Mouse (Mus musculus) MEL (cell line): ENCODE measurements around the gene Ino80b. TPM values are rescaled to one million over a fixed set of nuclear protein-coding genes. Genes with fewer than 3 reads are reported as not detected.

Experiments used
- DNase-seq: peaks from one replicate; pipeline ENCODE4 v3.0.0; 2011; ENCODE audit warnings: low read depth, low spot score
- H3K27ac ChIP-seq: 2 replicates; pipeline ENCODE4 v1.5.1; 2012; ENCODE audit warnings: low read depth, mild to moderate bottlenecking, control low read depth, low read length, moderate library complexity; ENCODE audit not compliant: control insufficient read depth
- H3K27me3 ChIP-seq, 2 experiments: fragments of 150-350 bp in 1 of 2; sonication (generic) in 1 of 2; 2 replicates each; pipeline ENCODE4 v1.6.1; 2012; ENCODE audit warnings: low read length in 2 of 2, mild to moderate bottlenecking in 2 of 2, improper control_type of control experiment in 1 of 2, moderate library complexity in 1 of 2; ENCODE audit not compliant: insufficient read depth in 2 of 2, control insufficient read depth in 1 of 2
- H3K36me3 ChIP-seq, 2 experiments: 2 replicates each; pipeline ENCODE4 v1.6.1; 2012 to 2014; ENCODE audit warnings: low read length in 2 of 2, improper control_type of control experiment in 1 of 2, inconsistent platforms in 1 of 2, mild to moderate bottlenecking in 1 of 2; ENCODE audit not compliant: insufficient read depth in 2 of 2, control insufficient read depth in 1 of 2
- H3K4me1 ChIP-seq, 2 experiments: fragments of 150-350 bp in 1 of 2; sonication (generic) in 1 of 2; 2 replicates each; pipeline ENCODE4 v1.6.1; 2012; ENCODE audit warnings: low read length in 2 of 2, improper control_type of control experiment in 1 of 2, mild to moderate bottlenecking in 1 of 2; ENCODE audit not compliant: insufficient read depth in 2 of 2, control insufficient read depth in 1 of 2
- H3K4me3 ChIP-seq, 2 experiments: fragments of 150-350 bp in 1 of 2; sonication (generic) in 1 of 2; 2 replicates each; pipeline ENCODE4 v1.5.1; 2012; ENCODE audit warnings: low read depth in 2 of 2, low read length in 2 of 2, mild to moderate bottlenecking in 2 of 2, moderate library complexity in 2 of 2, control low read depth in 1 of 2, improper control_type of control experiment in 1 of 2; ENCODE audit not compliant: control insufficient read depth in 1 of 2, insufficient read depth in 1 of 2
- H3K79me2 ChIP-seq: 2 replicates; pipeline ENCODE4 v1.6.1; 2012; ENCODE audit warnings: mild to moderate bottlenecking, low read length, moderate library complexity; ENCODE audit not compliant: control insufficient read depth, poor library complexity, insufficient read depth
- H3K9ac ChIP-seq: 2 replicates; pipeline ENCODE4 v1.6.1; 2012; ENCODE audit warnings: low read depth, mild to moderate bottlenecking, control low read depth, low read length, moderate library complexity; ENCODE audit not compliant: control insufficient read depth, poor library complexity, severe bottlenecking
- H3K9me3 ChIP-seq: fragments of 150-350 bp; sonication (generic); replicated peaks from 2 replicates; pipeline ENCODE4 v1.6.1; 2012; ENCODE audit warnings: mild to moderate bottlenecking, low read length, improper control_type of control experiment, moderate library complexity; ENCODE audit not compliant: insufficient read depth
- BHLHE40 ChIP-seq: IDR thresholded peaks from 2 replicates; pipeline ENCODE4 v1.6.1; 2012; ENCODE audit warnings: low read depth, mild to moderate bottlenecking, inconsistent platforms, low read length, improper control_type of control experiment, borderline replicate concordance
- CHD1 ChIP-seq: IDR thresholded peaks from 2 replicates; pipeline ENCODE4 v1.6.1; 2012; ENCODE audit warnings: low read depth, mild to moderate bottlenecking, inconsistent platforms, low read length, improper control_type of control experiment
- E2F4 ChIP-seq: IDR thresholded peaks from 2 replicates; pipeline ENCODE4 v1.6.1; 2011; ENCODE audit warnings: low read depth, low read length, improper control_type of control experiment, borderline replicate concordance
- EP300 ChIP-seq, 2 experiments: IDR thresholded peaks; 2 replicates each; pipeline ENCODE4 v1.6.1; 2011; ENCODE audit warnings: improper control_type of control experiment in 2 of 2, low read length in 2 of 2, low read depth in 1 of 2, mild to moderate bottlenecking in 1 of 2
- ETS1 ChIP-seq: IDR thresholded peaks from 2 replicates; pipeline ENCODE4 v1.6.1; 2012; ENCODE audit warnings: low read depth, mild to moderate bottlenecking, inconsistent platforms, low read length, improper control_type of control experiment, moderate library complexity
- GABPA ChIP-seq: IDR thresholded peaks from 2 replicates; pipeline ENCODE4 v1.6.1; 2012; ENCODE audit warnings: low read depth, mild to moderate bottlenecking, inconsistent platforms, low read length, improper control_type of control experiment, moderate library complexity
- GATA1 ChIP-seq: IDR thresholded peaks from 2 replicates; pipeline ENCODE4 v1.6.1; 2011; ENCODE audit warnings: low read depth, low read length, improper control_type of control experiment
- HCFC1 ChIP-seq: IDR thresholded peaks from 2 replicates; pipeline ENCODE4 v1.6.1; 2012; ENCODE audit warnings: low read depth, mild to moderate bottlenecking, inconsistent platforms, low read length, improper control_type of control experiment, moderate library complexity
- MAFK ChIP-seq: IDR thresholded peaks from 2 replicates; pipeline ENCODE4 v1.6.1; 2011; ENCODE audit warnings: low read depth, mild to moderate bottlenecking, low read length, improper control_type of control experiment, borderline replicate concordance
- MAX ChIP-seq: IDR thresholded peaks from 2 replicates; pipeline ENCODE4 v1.6.1; 2011; ENCODE audit warnings: low read length, improper control_type of control experiment
- MXI1 ChIP-seq: IDR thresholded peaks from 2 replicates; pipeline ENCODE4 v1.6.1; 2011; ENCODE audit warnings: mild to moderate bottlenecking, low read depth, low read length, improper control_type of control experiment
- NELFE ChIP-seq: IDR thresholded peaks from 2 replicates; pipeline ENCODE4 v1.6.1; 2011; ENCODE audit warnings: low read depth, low read length, improper control_type of control experiment
- NRF1 ChIP-seq: IDR thresholded peaks from 2 replicates; pipeline ENCODE4 v1.6.1; 2014; ENCODE audit warnings: low read depth, mild to moderate bottlenecking, inconsistent platforms, low read length, improper control_type of control experiment, moderate library complexity; ENCODE audit not compliant: poor library complexity, insufficient read depth, severe bottlenecking
- POLR2AphosphoS2 ChIP-seq: IDR thresholded peaks from 2 replicates; pipeline ENCODE4 v1.6.1; 2011; ENCODE audit warnings: low read length, improper control_type of control experiment
- POLR2AphosphoS5 ChIP-seq: IDR thresholded peaks from 2 replicates; pipeline ENCODE4 v1.6.1; 2012; ENCODE audit warnings: low read depth, borderline replicate concordance, mild to moderate bottlenecking, inconsistent platforms, low read length, moderate library complexity, mixed read lengths
- RCOR1 ChIP-seq: IDR thresholded peaks from 2 replicates; pipeline ENCODE4 v1.6.1; 2012; ENCODE audit warnings: low read depth, mild to moderate bottlenecking, inconsistent platforms, low read length, improper control_type of control experiment
- SMC3 ChIP-seq: IDR thresholded peaks from 2 replicates; pipeline ENCODE4 v1.6.1; 2011; ENCODE audit warnings: low read depth, low read length, improper control_type of control experiment
- UBTF ChIP-seq: IDR thresholded peaks from 2 replicates; pipeline ENCODE4 v1.6.1; 2012; ENCODE audit warnings: low read depth, mild to moderate bottlenecking, inconsistent platforms, low read length, improper control_type of control experiment, moderate library complexity, borderline replicate concordance; ENCODE audit not compliant: insufficient read depth
- USF1 ChIP-seq: IDR thresholded peaks from 2 replicates; pipeline ENCODE4 v1.6.1; 2014; ENCODE audit warnings: low read depth, mild to moderate bottlenecking, inconsistent platforms, low read length, improper control_type of control experiment, moderate library complexity
- USF2 ChIP-seq, 2 experiments: IDR thresholded peaks; 2 replicates each; pipeline ENCODE4 v1.6.1; 2011 to 2012; ENCODE audit warnings: improper control_type of control experiment in 2 of 2, low read length in 2 of 2, borderline replicate concordance in 1 of 2, inconsistent platforms in 1 of 2, low read depth in 1 of 2, mild to moderate bottlenecking in 1 of 2; ENCODE audit not compliant: insufficient read depth in 1 of 2
- ZC3H11A ChIP-seq: IDR thresholded peaks from 2 replicates; pipeline ENCODE4 v1.6.1; 2012; ENCODE audit warnings: low read depth, mild to moderate bottlenecking, inconsistent platforms, low read length, improper control_type of control experiment
- ZKSCAN1 ChIP-seq: IDR thresholded peaks from 2 replicates; pipeline ENCODE4 v1.6.1; 2012; ENCODE audit warnings: low read depth, mild to moderate bottlenecking, inconsistent platforms, low read length, improper control_type of control experiment, moderate library complexity
- ZNF384 ChIP-seq: IDR thresholded peaks from 2 replicates; pipeline ENCODE4 v1.6.1; 2012; ENCODE audit warnings: low read depth, mild to moderate bottlenecking, inconsistent platforms, low read length, improper control_type of control experiment
- polyA plus RNA-seq, 2 experiments: library from polyadenylated mRNA; stranded (reverse) in 1 of 2; unstranded in 1 of 2; fragments of >175 nt in 1 of 2; fragments of >200 nt in 1 of 2; gene quantifications; 2 replicates each; pipeline versions ENCODE4 v1.2.1 to v1.2.4; 2012; ENCODE audit warnings: low replicate concordance in 2 of 2, low read depth in 1 of 2; ENCODE audit not compliant: insufficient read length in 2 of 2, insufficient read depth in 1 of 2, missing spikeins in 1 of 2
- total RNA-seq: library from RNA; depleted of rRNA; stranded (reverse); fragments of 300-350 nt; gene quantifications from 2 replicates; pipeline ENCODE4 v1.2.3, GENCODE M21; 2012

Gene Ino80b
- total and polyA plus RNA-seq, 3 experiments = 30.6 to 40.9 TPM; not detected in 1

DNA sequence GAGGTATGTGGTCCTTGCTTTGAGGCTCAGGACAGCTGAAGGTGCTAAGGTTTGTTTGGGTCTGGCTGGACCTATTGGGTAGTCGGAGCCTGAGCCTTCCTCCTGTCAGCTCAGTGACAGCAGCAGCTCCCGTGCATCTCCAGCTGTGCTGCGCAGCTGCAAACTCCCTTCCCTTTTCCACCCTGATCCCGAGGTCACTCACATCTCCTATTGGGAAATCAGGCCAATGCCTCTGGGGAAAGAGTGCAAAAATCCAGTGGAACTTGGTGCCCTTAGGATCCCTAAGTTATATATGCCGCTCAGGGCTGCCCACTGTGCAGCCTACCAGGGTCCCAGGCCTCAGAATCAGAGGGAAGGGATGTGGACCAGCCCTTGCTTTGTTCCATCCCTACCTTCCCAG lies 41.7 kb downstream of the Ino80b start:
- Histone ChIP-seq H3K9ac (no peak overlapping the region), H3K36me3 (peaks cover 0 to 3% of the 10 kb centered on the region in 2 experiments; a peak in 1 of 4 replicates), H3K27me3 (no peaks in the 10 kb centered on the region), H3K4me1 (peaks cover 0 to 9% of the 10 kb centered on the region in 2 experiments; a peak in 2 of 4 replicates), H3K79me2 (peaks cover 4% of the 10 kb centered on the region), H3K27ac (no peak overlapping the region), H3K9me3 (no peaks in the 10 kb centered on the region), H3K4me3 (no peak overlapping the region)
- TF ChIP-seq CHD1 = no peak
- TF ChIP-seq BHLHE40 = no peak
- TF ChIP-seq ZNF384 = no peak
- no peak for TF ChIP-seq ZC3H11A
- TF ChIP-seq MAFK = no peak
- no peak for TF ChIP-seq MAX
- no peak for TF ChIP-seq ZKSCAN1
- no peak for TF ChIP-seq GATA1
- no peak for TF ChIP-seq ETS1
- no peak for TF ChIP-seq NELFE
- no peak for TF ChIP-seq USF2 (IDR thresholded peaks at IDR 0.05; ENCODE audit: borderline replicate concordance in 1 of 2, insufficient read depth in 1 of 2, low read depth in 1 of 2, low read length in 2 of 2)
- TF ChIP-seq POLR2AphosphoS2 = no peak
- no peak for TF ChIP-seq RCOR1
- TF ChIP-seq UBTF = no peak
- no peak for TF ChIP-seq GABPA
- no peak for TF ChIP-seq POLR2AphosphoS5
- TF ChIP-seq E2F4 = no peak
- no peak for TF ChIP-seq NRF1
- DNase-seq = no peak

DNA sequence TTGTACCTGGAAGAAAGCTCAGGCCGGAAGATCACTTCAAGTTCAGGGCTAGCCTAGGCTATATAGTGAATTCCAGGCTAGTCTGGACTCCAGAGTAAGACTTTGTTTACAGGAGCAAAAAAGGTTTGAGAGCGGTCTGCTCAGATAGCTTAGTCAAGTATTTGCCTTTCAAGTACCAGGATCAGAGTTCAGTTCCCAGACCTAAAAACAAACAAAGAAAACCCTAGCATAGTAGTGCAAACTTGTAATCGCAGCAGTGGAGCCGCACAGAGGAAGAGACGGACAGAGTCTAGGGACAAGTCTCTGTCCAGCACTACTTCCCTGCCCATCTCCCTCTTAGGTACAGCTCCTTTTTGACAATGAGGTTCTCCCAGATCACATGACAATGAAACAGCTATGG lies 45.0 kb downstream of the Ino80b start:
- no peak for TF ChIP-seq BHLHE40
- no peak for TF ChIP-seq SMC3
- no peak for TF ChIP-seq MAFK
- TF ChIP-seq ETS1 = no peak
- no peak for TF ChIP-seq USF2 (IDR thresholded peaks at IDR 0.05; ENCODE audit: borderline replicate concordance in 1 of 2, insufficient read depth in 1 of 2, low read depth in 1 of 2, low read length in 2 of 2)
- no peak for TF ChIP-seq EP300 (IDR thresholded peaks at IDR 0.05; ENCODE audit: low read depth in 1 of 2, low read length in 2 of 2)
- TF ChIP-seq ZC3H11A = no peak
- TF ChIP-seq RCOR1 = no peak
- no peak for TF ChIP-seq MXI1
- TF ChIP-seq USF1 = no peak
- no peak for TF ChIP-seq HCFC1
- Histone ChIP-seq H3K27me3 (no peaks in the 10 kb centered on the region), H3K79me2 (peaks cover 11% of the 10 kb centered on the region), H3K4me3 (no peak overlapping the region), H3K4me1 (peaks cover 0 to 13% of the 10 kb centered on the region in 2 experiments; a peak in 2 of 4 replicates), H3K27ac (no peak overlapping the region), H3K36me3 (peaks cover 0 to 9% of the 10 kb centered on the region in 2 experiments; a peak in 2 of 4 replicates), H3K9ac (no peak overlapping the region), H3K9me3 (no peaks in the 10 kb centered on the region)
- DNase-seq = no peak
